Mouse (Mus musculus) kidney, embryonic 14.5 days (tissue): Measurements from ENCODE around the gene Rph3al. TPM values are rescaled to one million over a fixed set of nuclear protein-coding genes. Genes with fewer than 3 reads are reported as not detected.

ENCODE experiments used
- ATAC-seq: fragments of 200-750 bp; cut with Nextera tagmentation; 2 replicates; pipeline ENCODE4 v1.8.0; 2017; ENCODE audit warnings: moderate number of reproducible peaks, mild to moderate bottlenecking, moderate TSS enrichment, moderate library complexity; ENCODE audit not compliant: low FRiP score, low TSS enrichment
- H3K27ac ChIP-seq: fragments of 300-500 bp; sonication (generic); 2 replicates; pipeline ENCODE4 v1.5.1; 2014; ENCODE audit warnings: low read depth, mild to moderate bottlenecking, low read length, moderate library complexity, mixed read lengths
- H3K27me3 ChIP-seq: fragments of 300-500 bp; sonication (generic); 2 replicates; pipeline ENCODE4 v1.6.1; 2014; ENCODE audit warnings: mild to moderate bottlenecking, low read length; ENCODE audit not compliant: control insufficient read depth, insufficient read depth
- H3K36me3 ChIP-seq: fragments of 300-500 bp; sonication (generic); 2 replicates; pipeline ENCODE4 v1.6.1; 2014; ENCODE audit warnings: low read length, mixed read lengths; ENCODE audit not compliant: control insufficient read depth, insufficient read depth
- H3K4me1 ChIP-seq: fragments of 300-500 bp; sonication (generic); 2 replicates; pipeline ENCODE4 v1.6.1; 2014; ENCODE audit warnings: low read length, mixed read lengths; ENCODE audit not compliant: control insufficient read depth, insufficient read depth
- H3K4me2 ChIP-seq: fragments of 300-500 bp; sonication (generic); replicated peaks from 2 replicates; pipeline ENCODE4 v1.6.1; 2014; ENCODE audit warnings: low read depth, mild to moderate bottlenecking, low read length
- H3K4me3 ChIP-seq: fragments of 300-500 bp; sonication (generic); 2 replicates; pipeline ENCODE4 v1.5.1; 2014; ENCODE audit warnings: mild to moderate bottlenecking, low read length
- H3K9ac ChIP-seq: fragments of 300-500 bp; sonication (generic); 2 replicates; pipeline ENCODE4 v1.6.1; 2014; ENCODE audit warnings: low read depth, mild to moderate bottlenecking, low read length, moderate library complexity
- H3K9me3 ChIP-seq: fragments of 300-500 bp; sonication (generic); 2 replicates; pipeline ENCODE4 v1.6.1; 2016; ENCODE audit warnings: low read length; ENCODE audit not compliant: control insufficient read depth
- WGBS: fragments of 180-500 bp; shearing (Covaris S2); extraction: QIAGEN DNeasy Blood & Tissue Kit; methylation state at CpG from one replicate; pipeline ENCODE4 v1.1.7; 2014; 5-methylcytosine and 5-hydroxymethylcytosine counted together
- polyA plus RNA-seq: library from polyadenylated mRNA; unstranded; fragments of >200 nt; fragmentation: Nextera tagmentation; extraction: Ambion mirVana; gene quantifications from 2 replicates; pipeline ENCODE4 v1.2.1, GENCODE M21; 2014

Gene Rph3al
- polyA plus RNA-seq, 1 experiment from 2014 or later, result 13.1 TPM

GRCm38 (mm10) chr11:75839536-75840430 lies 98.4 kb downstream of the Rph3al start:
- H3K36me3 ChIP-seq, result no peaks in the 10 kb centered on the region
- H3K9ac ChIP-seq, result no peak overlapping the region
- H3K27me3 ChIP-seq, result no peaks in the 10 kb centered on the region
- WGBS, result 79% methylated on average over 12 of the region's 12 CpGs
- no peaks in the 10 kb centered on the region for H3K9me3 ChIP-seq
- no peaks in the 10 kb centered on the region for H3K4me1 ChIP-seq
- no peak for ATAC-seq
- no peak overlapping the region for H3K27ac ChIP-seq
- H3K4me2 ChIP-seq, result no peak overlapping the region
- no peak overlapping the region for H3K4me3 ChIP-seq

- Histone ChIP-seq H3K4me2 (no peak overlapping the region), H3K27me3 (no peaks in the 10 kb centered on the region), H3K27ac (no peak overlapping the region), H3K9ac (no peak overlapping the region), H3K4me3 (no peak overlapping the region), H3K9me3 (no peaks in the 10 kb centered on the region), H3K36me3 (no peaks in the 10 kb centered on the region), H3K4me1 (no peaks in the 10 kb centered on the region)
- no peak for ATAC-seq
- WGBS, result 60% methylated on average over 10 of the region's 10 CpGs
These were observed 99.3 kb downstream of the Rph3al start for GRCm38 (mm10) chr11:75838861-75839426.

GRCm38 (mm10) chr11:75836240-75836610 lies 102.0 kb downstream of the Rph3al start:
- Histone ChIP-seq H3K27me3 (no peaks in the 10 kb centered on the region), H3K4me2 (no peak overlapping the region), H3K27ac (no peak overlapping the region), H3K4me1 (no peaks in the 10 kb centered on the region), H3K9me3 (no peaks in the 10 kb centered on the region), H3K4me3 (no peak overlapping the region), H3K36me3 (no peaks in the 10 kb centered on the region), H3K9ac (no peak overlapping the region)
- no peak for ATAC-seq
- 63% methylated on average over 11 of the region's 11 CpGs for WGBS

GRCm38 (mm10) chr11:75835587-75836239 lies 102.5 kb downstream of the Rph3al start:
- no peaks in the 10 kb centered on the region for H3K27me3 ChIP-seq
- 87% methylated on average over 11 of the region's 11 CpGs for WGBS
- H3K4me3 ChIP-seq, result no peak overlapping the region
- no peaks in the 10 kb centered on the region for H3K36me3 ChIP-seq
- no peaks in the 10 kb centered on the region for H3K4me1 ChIP-seq
- no peaks in the 10 kb centered on the region for H3K9me3 ChIP-seq
- no peak overlapping the region for H3K4me2 ChIP-seq
- no peak for ATAC-seq
- H3K27ac ChIP-seq, result no peak overlapping the region
- H3K9ac ChIP-seq, result no peak overlapping the region

- WGBS, result 81% methylated on average over 6 of the region's 6 CpGs
- no peak overlapping the region for H3K4me3 ChIP-seq
- no peak for ATAC-seq
- no peak overlapping the region for H3K4me2 ChIP-seq
- H3K36me3 ChIP-seq, result no peaks in the 10 kb centered on the region
- no peak overlapping the region for H3K9ac ChIP-seq
- no peaks in the 10 kb centered on the region for H3K4me1 ChIP-seq
- H3K27me3 ChIP-seq, result no peaks in the 10 kb centered on the region
- H3K27ac ChIP-seq, result no peak overlapping the region
- H3K9me3 ChIP-seq, result no peaks in the 10 kb centered on the region
These were observed 105.1 kb downstream of the Rph3al start for GRCm38 (mm10) chr11:75833081-75833480.

- Histone ChIP-seq H3K4me1 (no peaks in the 10 kb centered on the region), H3K27ac (no peak overlapping the region), H3K4me3 (no peak overlapping the region), H3K9me3 (no peaks in the 10 kb centered on the region), H3K4me2 (no peak overlapping the region), H3K36me3 (no peaks in the 10 kb centered on the region), H3K27me3 (no peaks in the 10 kb centered on the region), H3K9ac (no peak overlapping the region)
- ATAC-seq, result no peak
- 95% methylated on average over 3 of the region's 3 CpGs for WGBS
These were observed 107.8 kb downstream of the Rph3al start for GRCm38 (mm10) chr11:75830386-75830785.

GRCm38 (mm10) chr11:75827414-75827813 lies 110.8 kb downstream of the Rph3al start:
- 79% methylated on average over 8 of the region's 8 CpGs for WGBS
- Histone ChIP-seq H3K27me3 (no peaks in the 10 kb centered on the region), H3K4me3 (no peak overlapping the region), H3K36me3 (no peaks in the 10 kb centered on the region), H3K4me1 (no peaks in the 10 kb centered on the region), H3K9me3 (no peaks in the 10 kb centered on the region), H3K9ac (no peak overlapping the region), H3K4me2 (no peak overlapping the region), H3K27ac (no peak overlapping the region)
- no peak for ATAC-seq

GRCm38 (mm10) chr11:75823506-75823905 lies 114.7 kb downstream of the Rph3al start:
- H3K4me1 ChIP-seq, result no peaks in the 10 kb centered on the region
- no peaks in the 10 kb centered on the region for H3K27me3 ChIP-seq
- ATAC-seq, result no peak
- no peak overlapping the region for H3K4me2 ChIP-seq
- no peak overlapping the region for H3K9ac ChIP-seq
- no peaks in the 10 kb centered on the region for H3K9me3 ChIP-seq
- WGBS, result 49% methylated on average over 7 of the region's 7 CpGs
- no peaks in the 10 kb centered on the region for H3K36me3 ChIP-seq
- no peak overlapping the region for H3K27ac ChIP-seq
- H3K4me3 ChIP-seq, result no peak overlapping the region

- WGBS, result 22% methylated on average over 10 of the region's 10 CpGs
- Histone ChIP-seq H3K4me3 (no peak overlapping the region), H3K4me1 (peaks cover 21% of the 10 kb centered on the region; the same call in 1 of the 2 replicates), H3K27me3 (no peaks in the 10 kb centered on the region), H3K4me2 (no peak overlapping the region), H3K9ac (no peak overlapping the region), H3K27ac (peak overlapping the region; percentile 78; the same call in 1 of the 2 replicates), H3K9me3 (no peaks in the 10 kb centered on the region), H3K36me3 (no peaks in the 10 kb centered on the region)
- ATAC-seq, result peak; percentile 61
These were observed 125.1 kb downstream of the Rph3al start for GRCm38 (mm10) chr11:75813085-75813484.
